Mouse (Mus musculus) cerebellum, adult (tissue): ENCODE data around the gene Wdr5.

Source experiments
- ATAC-seq: cut with Nextera tagmentation; 2 replicates; pipeline ENCODE4 v1.9.2; 2017; ENCODE audit warnings: mild to moderate bottlenecking, moderate library complexity, mixed read lengths; ENCODE audit not compliant: insufficient number of reproducible peaks, low FRiP score, low TSS enrichment

Gene Wdr5

DNA sequence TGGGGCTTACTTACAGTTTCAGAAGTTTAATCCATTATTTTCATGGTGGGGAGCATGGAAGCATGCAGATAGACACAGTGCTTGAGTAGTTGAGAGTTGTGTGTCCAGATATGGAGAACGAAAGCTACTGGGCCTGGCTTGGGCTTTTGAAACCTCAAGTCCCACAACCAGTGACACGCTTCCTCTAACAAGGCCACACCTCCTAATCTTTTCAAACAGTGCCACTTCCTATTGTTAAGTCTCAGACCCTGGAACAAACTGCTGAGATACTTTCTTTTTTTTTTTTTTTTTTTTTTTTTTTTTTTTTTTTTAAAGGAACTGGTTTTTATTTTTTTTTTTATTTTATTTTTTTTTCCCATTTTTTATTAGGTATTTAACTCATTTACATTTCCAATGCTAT, 33.0 kb downstream of the Wdr5 start:
- ATAC-seq = no peak

DNA sequence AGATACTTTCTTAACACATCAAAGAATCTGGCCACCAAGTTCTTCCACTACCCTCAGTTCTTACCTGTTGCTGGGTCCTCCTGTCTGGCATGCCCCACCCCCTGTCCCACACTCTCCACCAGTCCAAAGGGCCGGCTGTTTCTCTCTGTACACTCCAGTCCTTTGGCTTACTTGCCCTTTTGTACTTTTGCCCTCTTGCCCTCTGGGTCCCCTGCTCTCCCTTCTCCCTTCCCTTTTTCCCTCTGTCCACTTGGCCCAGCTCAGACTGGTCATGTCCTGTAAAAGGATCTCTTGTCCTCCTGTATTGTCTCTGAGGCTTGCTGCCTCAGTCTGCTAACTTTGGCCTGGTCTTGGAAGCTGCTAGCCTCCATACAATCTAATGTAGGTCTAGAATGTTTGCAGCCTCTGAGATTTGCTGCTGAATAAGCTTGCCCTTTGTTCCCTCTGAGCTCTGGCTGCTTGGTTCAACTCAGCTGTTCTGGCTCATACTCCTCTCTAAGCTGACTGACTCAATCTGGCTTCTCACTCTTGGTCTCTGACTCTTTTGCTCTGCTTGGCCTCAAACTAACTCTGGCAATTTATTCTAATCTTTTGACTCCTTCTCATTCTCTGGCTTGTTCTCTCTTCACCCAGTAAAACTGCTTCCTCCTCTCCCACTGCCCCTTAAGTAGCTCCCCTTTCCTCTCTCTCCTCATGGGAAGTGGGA, 33.9 kb downstream of the Wdr5 start:
- ATAC-seq = no peak

DNA sequence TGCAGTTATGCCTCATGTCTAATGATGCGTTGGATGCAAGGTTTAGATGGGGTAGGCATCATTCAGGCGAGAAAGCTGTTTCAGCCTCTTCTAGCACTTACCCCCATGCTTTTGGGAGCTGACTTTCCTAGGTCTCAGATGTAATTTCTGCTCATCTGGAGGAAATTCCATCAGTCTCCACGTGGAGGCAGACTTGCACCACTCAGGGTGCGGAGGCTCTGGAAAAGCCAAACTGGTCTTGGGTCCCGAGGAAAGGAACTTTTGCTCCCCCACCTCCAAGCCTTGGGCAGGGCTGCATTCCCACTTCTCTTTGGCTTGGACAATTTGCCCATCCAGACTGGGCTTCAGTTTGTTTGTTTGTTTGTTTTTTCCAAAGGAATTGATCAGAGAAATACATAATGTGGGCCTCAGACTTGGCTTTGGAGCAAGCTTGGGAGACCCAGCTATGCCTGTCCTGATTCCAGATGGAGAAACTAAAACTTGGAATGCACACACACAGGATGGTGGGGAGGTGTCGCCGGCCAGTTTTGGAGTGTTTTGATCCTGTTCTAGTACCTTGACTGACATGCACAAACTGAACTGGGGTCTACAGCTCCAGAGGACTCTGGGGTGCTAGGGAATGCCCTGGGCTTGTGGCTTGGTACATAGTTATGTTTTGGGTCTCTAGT, 37.8 kb downstream of the Wdr5 start:
- ATAC-seq = no peak

DNA sequence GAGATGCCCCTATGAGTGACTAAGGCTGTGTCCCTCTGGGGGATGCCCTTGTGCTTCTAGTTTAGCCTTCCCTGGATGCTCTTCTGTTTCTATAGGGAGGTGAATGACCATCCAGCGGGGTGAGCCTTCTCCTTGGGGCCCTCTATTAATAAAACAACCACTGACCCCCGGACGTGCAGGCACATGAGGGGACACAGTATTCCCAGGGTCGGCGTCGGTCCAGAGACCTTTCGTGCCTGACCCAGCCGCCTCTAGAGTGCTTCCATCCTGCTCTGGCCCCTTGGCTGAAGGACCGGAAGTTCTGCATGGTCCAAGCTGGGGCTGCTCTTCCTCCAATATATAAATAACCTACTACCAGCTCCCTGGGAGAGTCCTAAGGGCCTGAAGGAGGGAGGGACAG, 39.4 kb downstream of the Wdr5 start:
- ATAC-seq = no peak

DNA sequence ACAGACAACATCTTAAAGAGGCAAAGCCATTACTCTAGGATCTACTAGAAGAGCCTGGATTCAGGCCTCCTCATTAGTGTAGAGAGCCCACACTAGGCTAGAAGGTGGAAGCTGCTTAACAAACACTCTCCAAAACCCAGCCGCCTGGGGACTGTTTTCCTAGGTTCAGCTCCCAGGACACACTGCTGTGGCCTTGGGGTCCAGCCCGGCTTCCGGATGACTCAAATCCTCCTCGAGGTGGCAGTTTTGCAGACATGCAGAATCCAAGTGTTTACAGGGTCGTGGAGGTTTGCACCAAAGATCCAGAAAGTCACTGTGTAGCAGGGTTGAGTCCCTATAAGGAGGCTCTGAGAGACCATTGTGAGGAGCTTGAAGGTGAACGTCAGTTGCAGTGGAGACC, 42.0 kb downstream of the Wdr5 start:
- ATAC-seq = no peak

DNA sequence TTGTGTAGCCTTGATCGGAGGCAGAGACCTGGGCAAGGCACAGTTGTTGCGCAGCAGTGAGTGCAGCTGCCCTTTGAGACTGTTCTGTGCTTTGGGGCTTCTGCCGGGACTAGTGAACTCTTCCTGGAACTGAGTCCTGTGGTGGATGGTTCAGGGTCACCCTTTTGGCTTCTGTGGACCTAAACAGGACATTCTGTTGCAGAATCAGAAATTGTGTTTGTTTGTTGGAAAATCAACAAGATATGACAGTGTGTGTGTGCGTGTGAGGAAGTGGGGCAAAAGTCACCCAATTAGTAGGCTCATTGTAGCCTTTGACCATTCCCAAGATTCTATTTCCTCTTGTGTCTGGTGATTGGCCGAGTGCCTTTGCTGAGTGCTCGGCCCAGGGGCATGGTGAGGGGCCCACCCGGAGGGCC, 45.8 kb downstream of the Wdr5 start:
- no peak for ATAC-seq

DNA sequence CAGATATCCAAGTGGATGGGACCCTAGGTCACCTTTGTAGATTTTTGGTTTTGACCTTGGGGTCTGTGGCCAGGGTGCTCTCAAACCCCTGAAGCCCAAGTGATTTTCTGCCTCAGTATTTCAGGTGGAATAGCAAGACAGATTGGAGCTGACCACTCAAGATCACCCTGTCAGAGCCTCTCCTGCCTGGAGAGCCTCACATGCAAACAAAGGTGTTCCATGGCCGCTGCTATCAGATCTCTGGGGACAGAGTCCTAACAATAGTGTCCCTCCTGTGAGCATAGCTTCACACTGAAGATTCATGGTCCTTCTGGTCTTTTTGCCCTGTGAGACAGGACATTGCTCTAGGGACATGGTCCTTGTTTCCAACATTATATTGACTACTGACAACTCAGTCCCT, 46.2 kb downstream of the Wdr5 start:
- ATAC-seq = no peak

DNA sequence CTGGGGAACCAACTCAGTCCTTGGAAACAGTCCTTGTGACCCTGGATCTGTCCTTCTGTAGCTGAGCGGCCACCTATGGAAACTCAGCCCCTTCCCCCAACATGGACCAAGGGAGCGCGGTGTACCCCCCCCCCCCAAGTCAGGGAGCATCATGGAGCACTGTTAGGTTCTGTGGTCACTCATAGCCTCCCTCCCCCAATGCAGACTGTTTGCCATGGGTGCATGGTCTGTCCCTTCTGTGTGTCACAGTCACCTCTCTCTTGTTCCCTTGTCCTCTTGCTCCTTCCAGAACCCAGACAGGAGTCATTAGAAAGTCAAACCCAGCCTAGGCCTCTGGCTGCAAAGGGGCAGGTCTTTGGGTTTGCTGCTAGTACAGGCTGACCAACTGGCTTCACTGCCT, 46.9 kb downstream of the Wdr5 start:
- ATAC-seq = no peak

DNA sequence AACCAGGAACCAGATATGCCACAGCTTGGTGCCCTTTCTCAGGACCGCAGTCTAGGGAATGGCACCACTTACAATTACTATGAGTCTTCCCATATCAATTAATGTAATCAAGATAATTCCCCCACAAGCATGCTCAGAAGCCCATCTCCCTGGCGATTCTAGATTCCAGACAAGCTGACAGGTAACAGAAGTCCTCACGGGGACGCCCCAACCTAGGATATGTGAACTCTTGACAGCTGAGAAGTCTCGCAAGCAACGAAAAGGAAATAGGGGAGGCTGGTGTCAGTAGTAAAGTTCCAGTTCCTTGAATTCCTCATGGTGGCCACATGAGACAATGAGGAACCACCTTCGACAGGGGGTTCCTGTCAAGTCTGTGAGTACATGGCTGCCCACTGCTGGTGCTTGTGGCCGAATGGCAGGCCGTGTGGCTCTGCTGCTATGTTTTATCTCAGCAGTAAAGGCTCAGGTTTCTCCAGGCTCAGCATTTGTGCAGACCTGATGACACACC, 48.7 kb downstream of the Wdr5 start:
- no peak for ATAC-seq

DNA sequence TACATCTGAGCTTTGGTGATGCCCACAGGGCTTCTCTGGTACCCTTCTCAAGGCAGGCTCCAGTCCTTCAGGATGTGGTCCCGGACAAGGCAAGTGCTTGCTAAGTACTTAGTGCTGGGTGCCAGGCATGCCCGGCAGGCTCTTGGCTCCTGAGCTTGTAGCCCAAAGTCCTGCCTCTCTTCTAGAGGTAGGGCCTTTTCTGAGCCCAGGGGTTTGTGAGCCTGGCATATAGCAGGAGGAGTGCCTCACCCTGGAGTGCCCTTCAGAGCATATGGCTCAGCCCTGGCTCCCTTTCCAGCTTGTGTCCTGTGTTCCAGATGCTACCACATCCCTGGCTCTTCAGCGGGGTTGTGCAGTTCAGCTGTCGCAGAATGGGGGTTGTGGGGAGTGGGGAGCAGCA, 49.7 kb downstream of the Wdr5 start:
- ATAC-seq = no peak

DNA sequence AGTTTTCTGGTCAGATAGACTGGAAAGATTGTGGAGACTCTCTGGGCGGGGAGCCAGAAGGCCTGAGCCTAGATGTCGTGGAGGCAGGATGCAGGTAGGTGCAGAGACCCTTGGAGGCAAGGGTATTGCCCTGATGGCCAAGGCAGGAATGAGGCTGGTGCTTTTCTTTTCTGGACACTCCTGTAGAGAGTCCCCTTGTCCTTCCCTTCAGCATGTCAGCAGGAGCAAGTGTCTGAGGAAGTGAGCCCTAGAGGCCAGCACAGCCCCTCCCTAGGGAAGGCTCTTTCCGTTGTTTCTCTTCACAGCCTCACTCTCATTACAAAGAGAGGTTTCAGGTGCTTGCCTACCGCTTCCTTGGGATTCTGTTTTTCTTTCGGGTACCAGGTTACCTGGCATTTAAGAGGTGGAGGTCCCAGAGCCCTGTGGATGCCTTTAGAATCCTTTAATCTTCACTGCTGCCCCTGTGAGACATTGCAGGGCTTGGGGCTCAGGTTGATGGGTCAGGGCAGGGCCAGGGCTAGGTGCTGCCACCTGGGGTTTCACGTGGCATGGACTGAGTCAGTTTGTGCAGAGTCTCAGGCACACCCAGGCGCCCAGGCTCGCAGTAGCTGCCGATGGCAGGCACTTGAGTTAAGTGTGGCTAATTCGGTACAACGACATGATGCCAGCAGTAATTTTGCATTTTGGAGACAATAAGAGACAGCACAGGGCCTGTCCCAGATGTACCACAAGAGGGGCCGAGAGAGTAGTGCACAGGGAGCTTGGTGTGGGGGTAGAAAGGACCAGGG, 50.6 kb downstream of the Wdr5 start:
- ATAC-seq = no peak

DNA sequence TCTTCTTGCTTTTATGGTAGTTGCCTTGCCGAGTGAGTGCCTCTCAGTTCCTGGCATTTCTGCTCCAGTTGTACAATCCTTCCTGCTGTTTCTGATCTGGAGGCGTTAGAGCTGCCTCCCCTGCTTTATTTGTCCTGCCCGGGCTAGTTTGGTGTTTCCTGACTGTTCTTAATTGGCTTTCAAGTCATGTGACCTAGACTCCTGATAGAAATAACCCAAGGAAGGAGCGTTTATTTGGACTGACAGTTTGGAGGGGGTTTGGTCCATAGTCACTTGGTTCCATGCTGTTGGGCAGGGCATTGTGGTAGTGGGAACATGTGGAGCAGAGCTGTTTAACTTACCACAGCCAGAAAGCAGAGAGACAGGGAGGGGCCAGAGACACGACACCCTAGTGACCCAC, 55.9 kb downstream of the Wdr5 start:
- ATAC-seq = no peak

DNA sequence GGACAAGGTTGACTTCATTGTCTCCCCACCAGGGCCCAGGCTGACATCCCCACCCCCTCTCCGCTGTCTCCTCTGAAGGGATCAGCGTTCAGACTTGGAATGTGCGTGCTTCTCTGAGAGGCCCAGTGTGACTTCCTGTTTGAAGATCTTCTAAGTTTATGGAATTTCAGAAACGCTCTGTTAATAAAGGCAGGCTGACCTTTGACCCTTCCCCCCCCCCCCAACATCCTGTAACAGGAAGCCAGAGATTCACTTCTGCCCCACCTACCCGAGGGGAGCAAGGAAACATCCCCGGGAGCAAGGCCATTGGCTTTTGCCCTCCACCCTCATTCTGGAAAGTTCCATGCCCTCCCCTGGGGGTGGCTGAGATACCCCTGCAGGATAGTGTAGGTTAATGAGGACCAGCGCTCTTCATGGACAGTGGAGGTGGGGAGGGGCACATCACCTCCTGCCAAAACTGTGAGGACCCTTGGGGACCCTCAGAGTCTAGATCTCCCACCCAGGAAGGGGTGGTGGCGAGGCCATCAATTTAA, 57.4 kb downstream of the Wdr5 start:
- no peak for ATAC-seq

DNA sequence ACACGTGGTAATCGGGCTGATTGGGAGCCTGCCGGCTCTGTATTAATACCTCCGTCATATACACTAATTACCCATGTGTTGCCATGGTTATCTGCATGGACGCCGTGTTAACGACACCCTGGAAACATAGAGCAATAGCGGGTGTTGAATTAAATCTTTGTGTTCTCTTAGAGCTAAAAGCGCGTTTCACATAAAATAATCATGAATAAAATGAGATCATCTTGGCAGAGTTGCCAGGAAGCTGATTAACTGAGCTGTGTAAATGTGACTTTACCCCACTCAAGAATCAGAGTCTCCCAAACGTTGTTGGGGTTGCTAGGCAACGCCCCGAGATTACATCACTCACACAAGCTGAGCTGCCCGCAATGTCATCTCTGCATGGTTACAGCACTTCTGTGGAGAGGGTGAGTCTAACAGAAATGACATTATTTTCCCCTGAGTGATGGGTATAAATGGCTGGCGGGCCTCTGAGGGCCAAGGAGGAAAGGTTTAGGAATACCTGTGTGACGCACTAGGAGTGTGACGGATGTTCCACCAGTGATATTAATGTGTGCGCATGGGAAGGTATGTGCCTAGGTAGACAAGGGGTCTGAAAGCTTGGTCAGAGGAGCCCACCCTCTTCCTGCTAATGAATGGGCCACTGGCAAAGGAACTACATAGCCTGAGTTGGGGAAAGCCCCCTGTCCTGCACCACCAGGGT, 58.1 kb downstream of the Wdr5 start:
- no peak for ATAC-seq

DNA sequence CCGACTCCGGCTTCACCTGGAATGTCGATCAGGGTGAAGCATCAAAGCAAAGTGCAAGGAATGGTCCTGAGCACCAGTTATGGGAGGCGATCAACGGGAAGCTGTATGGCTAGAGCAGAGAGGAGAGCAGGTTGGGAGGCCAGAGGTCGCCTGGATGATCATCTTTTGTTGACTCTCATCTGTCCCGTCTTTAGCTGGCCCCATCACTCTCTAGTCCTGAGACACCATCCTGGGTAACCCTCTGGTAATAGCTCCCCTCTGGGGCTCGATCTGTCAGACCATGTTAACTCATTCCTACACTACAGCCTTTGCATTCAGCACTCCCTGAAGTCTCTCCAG, 58.6 kb downstream of the Wdr5 start:
- ATAC-seq = no peak

DNA sequence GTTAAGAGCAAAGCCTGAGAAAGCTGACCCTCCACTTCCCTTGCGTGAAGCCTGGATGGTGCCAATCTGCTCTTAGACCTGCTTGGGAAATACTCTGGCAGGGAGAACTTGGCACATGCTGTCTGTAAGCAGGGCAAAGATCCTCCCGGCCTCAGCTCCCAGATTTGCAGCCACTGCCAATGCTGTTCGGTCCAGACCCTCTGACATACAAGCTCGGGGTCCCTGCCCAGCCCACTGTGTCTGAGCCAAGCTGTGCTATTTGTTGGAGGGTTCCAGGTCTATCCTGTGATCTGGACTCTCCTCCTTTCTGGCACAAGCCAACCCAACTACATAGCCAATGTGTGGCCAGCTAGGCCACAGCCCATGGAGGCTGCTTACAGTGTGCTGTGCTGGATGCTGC, 61.5 kb downstream of the Wdr5 start:
- ATAC-seq = no peak

DNA sequence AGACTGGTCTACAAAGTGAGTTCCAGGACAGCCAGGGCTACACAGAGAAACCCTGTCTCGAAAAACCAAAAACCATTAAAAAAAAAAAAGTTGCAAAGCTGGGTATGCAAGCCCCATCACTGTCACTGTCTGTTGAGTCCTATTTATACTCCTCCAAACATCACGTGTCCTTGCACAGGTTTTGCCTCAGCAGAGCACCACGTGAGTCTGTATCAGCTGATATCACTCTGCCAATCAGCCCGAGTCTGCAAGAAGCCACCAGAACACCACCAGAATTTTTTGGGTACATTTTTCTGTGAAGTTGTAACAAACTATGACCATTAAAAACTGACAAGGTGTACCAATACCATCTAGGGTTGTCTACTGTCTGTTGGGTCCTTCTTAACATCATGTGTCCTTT, 63.6 kb downstream of the Wdr5 start:
- ATAC-seq = no peak

DNA sequence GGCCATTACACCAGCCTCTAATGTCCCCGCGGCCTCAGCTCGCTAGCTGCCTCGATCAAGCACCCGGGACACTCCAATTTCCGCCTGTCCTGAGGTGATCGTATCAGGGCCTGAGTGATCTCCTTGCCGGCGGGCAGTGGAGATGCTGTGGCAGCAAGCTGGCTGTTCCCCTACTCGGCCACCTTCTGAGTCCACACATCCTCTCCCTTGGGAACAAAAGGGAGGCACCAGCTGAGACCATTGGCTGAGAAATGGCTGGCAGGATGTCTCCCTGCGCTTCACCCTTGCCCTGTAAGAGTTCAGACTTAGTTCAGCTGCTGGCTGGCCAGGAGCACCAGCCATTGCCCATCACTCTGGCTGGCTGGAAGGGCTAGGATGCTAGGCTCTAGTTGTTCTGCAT, 67.2 kb downstream of the Wdr5 start:
- no peak for ATAC-seq

DNA sequence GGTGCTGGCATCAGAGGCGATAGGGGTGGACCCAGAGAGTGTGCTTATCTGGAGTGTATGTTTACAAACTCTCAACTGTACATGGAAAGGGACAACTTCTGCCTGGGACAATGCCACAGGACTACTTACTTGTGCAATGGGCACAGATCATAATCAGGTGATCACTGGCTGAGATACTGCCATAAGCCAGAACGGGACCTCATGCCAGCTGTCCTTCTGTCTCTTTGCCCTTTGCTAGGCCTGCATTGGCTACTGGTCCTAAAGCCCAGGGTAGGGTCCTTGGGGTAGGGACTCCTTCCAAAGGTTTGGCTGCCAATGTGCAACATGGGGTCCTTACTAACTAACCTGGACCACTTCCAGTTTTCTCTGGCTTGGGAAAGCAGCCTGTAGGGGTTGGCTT, 68.1 kb downstream of the Wdr5 start:
- no peak for ATAC-seq

DNA sequence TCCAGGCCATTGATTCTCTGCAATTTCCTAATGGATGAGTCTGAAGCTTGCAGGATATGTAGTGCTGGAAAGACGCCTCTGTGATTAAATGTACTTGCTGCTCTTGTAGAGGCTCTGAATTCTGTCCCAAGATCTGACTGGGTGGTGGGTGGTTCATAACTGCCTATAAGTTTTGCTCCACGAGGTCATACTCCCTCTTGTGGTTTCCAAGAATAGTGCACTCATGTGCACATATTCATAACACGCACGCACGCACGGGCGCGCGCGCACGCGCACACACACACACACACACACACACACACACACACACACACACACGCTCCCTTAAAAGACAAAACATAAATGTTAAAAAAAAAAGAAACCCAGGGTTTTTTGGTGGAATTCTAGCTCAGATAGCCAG, 69.6 kb downstream of the Wdr5 start:
- no peak for ATAC-seq
